Mouse (Mus musculus) left cerebral cortex, adult 11 months (tissue): Measurements from ENCODE around the gene Klf7.
"Not testable (repeated sequence)": the region's sequence is repeated elsewhere in the genome, so short reads cannot be mapped to it uniquely, and the experiment has no call there.

ENCODE experiments used
- DNase-seq: peaks from one replicate; pipeline ENCODE4 v3.0.0; 2022; ENCODE audit warnings: low spot score

The Klf7 gene

DNA sequence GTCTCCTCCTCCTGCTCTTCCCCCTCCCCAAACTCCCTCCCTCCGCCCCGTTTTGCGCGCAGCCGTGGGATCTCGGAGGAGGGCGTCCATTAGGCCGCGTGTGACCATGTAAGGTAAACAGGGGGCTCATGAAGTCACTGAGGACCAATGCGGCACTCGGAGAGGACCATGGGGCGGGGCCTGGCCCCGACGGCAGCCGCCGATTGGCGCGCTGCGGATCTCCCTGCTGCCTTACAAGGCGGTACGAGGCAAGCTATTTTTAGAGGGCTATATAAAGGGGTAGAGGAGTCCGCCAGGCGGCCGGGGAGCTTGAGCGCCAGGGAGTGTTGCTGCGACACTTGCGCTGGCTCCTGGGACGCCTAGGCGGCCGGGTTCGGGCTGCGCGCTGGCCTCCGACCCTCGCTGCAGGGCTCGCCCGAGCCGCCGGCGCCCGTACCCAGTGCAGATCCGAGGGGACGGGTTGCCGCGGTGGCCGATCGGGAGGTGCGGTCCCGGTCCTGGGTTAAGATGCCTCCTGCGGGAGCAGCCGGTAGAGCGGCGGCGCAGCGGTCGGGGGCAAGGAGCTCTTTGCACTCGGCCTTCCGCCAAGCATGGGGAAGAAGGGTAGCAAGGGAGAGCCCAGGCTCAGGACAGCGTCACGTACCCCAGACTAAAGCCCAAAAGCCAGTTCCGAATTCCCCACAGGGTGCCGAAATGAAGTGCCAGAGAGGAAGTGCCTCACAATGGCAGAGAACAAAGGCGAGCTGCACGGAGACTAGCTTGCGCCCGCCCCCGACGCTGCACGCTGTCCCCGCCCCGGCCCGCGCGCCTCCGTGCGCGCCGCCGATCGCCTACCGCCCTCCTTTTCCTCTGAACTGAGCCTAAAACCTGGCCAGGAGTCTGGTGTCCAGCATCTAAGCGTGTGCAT lies at the start of gene Klf7:
Gene Klf7 (minus strand): TSS at position 724 of the 907 bp plus-strand sequence.
- DNase-seq, result peak; percentile 99

DNA sequence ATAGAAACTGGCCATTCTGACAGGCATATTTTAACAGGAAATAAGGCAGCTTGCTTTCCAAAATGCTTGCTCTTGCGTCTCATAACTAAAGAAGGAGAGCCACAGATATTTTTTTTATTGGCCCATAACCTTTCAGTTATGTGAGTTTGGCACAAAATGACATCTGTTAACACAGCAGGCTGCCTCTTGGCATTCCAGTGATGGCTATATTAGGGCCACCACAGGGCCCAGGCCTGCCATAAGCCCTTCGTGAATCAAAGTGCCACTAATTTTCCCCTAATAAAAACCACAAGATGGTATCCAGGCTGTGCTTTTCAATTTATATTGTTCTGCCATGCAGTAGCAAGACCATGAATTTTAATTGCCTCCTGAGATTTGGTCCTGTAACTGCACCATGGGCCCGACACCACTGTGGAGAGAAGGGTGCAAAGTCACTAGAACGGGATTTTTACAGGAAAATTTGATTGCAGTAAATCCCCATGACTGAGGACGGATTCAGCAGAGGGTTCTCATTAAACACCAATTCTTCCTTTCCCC lies 42.5 kb upstream of the Klf7 start:
- no peak for DNase-seq

DNA sequence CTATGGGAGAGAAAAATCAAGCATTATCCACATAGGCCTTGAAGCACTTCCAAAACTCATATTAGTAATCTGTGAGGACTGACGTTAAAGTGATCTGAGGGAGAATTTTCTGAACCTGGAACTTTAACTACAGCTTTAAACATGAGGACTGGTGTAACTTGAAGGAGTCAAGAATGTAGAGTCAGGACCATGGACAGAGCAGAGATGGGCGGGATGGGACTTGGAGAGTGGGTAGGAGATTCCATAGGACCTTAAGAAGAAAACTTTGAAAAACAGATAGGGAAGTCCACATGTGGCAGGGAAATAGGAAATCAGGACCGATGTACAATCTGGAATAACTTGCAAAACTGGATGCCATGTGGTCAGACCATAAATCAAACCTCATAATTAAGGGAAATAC lies 36.7 kb upstream of the Klf7 start:
- DNase-seq, result no peak

DNA sequence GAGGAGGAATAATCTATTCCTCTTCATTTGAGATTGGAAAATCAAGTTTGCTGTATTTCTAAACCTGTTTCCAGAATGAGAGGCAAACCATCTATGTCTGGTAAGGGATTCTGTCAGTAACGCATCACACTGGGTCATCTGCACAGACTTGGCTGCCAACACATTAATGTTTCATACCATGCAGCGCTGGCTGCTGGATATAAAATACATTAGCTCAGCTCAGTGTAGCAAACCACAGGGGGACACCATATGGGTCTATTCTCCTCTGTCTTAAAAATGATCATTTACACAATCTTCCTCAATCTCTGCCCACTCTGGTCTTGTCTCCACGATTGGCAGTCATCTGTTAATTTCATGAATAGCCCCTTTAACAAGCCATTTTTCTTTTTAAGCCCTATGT lies 27.1 kb upstream of the Klf7 start:
- no peak for DNase-seq

DNA sequence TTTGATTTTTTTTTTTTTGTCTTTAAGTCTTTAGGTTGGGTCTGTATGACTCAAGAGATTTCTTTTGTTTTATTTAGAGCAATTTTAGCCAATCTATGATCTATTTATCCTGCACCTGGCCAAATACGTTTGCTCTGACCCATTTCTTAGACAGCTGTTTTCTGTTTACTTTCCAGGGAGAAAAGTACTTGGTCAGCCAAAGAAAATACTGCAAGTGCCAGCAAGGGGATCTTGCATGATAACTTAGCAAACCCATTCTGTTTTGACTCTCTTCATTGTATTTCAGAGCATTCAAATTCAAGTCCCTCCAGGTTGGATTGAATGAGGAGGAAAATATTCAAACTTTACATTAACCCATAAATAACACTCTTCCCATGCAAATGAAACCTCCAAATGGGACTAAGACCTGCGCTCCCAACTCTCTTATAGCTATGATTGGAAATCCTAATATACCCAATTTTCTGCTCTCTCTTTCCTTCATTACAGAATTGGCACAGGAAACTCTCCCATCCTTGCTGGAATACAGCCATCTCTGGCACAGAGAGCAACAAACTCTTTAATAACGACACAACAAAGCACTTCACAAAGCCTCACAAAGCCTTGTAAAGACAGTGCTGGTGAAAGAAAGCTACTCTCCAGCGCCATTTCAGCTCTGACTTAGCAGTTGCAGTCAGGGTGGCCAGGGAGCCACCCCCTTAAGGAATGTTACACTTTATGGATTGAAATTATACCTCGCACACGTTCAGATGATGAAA lies 20.8 kb upstream of the Klf7 start:
- no peak for DNase-seq

DNA sequence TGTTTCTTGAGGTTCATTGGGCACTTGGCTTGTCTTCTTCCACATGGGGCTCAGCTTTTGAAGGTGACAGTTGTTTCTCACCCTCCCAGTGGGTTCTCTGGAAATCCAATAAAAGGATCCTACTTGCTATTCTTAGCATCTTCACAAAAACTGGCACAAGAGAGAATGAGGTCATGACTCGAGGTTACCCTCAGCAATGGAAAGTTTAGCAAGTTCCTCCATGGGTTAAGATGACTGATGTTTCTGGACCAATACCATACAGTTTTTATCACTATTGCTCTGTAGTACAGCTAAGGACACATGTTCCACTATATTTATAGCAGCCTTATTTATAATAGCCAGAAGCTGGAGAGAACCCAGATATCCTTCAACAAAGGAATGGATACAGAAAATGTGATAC lies 12.4 kb upstream of the Klf7 start:
- DNase-seq, result no peak

DNA sequence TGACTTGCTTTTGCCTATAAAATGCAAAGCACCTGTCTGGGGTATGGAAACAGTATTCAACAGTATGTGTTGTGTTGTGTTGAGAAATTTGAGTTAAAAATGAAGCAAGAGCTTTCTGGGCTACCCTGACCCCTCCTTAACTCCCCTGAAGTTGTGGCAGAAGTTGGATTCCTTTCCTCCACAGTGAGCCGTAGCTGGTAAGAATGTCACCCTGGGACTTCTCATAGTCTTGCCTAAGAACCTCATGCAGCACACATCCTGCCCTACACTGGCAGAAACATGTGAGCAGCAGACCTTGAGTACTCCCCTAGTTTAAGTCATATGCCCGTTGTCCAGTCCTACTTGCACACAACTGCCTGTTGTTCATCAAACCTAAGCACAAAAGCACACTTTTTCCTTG lies 4.7 kb upstream of the Klf7 start:
- no peak for DNase-seq

DNA sequence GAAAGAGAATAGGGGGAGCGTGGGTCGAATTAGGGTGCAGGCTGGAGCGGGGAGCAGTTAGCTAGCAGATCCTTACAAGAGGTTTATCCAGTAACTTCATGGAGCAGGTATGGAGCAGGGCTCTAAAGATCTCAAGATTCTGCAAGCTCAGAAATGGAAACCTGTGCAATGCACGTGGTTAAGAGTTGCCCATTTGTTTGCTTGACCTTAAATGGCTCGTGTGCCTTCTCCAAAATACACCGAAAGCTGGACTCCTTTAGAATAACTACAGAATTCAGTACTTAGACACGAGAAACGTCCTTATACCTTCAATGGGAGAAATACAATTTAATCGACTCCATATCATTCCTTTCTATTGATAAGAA lies 366 bp upstream of the Klf7 start:
- DNase-seq, result no peak

DNA sequence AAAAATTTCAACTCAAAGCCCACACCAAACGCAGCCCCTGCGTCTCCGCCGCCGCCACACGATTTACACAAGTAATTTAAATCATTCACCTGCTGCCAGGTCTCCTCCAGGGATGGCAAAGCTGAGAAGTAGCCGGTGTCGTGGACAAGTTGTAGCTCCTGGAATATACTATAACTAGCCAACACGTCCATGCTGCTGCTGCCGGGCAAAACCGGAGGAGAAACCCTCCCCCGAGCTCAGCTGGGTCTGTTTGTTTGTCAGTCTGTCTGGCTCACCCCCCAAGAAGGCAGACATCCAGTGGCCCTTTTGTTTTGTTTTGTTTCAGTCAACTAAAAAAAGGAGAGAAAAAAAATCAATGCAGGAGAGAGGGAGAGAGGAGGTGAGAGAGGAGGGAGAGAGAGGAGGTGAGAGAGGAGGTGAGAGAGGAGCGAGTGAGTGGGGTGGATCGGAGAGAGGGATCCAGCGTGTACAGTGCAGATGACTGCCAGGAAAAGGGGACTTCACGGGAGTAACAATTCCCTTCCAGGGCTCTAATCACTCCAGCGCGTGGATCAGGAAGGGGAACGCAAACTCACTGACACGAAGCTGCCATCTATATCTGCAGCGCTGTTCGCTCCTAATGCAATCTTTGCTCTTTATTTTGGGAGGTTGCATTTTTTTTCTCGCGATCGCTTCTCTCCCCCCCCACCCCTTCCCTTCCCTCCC lies 1.1 kb downstream of the Klf7 start:
- DNase-seq, result peak; percentile 53

DNA sequence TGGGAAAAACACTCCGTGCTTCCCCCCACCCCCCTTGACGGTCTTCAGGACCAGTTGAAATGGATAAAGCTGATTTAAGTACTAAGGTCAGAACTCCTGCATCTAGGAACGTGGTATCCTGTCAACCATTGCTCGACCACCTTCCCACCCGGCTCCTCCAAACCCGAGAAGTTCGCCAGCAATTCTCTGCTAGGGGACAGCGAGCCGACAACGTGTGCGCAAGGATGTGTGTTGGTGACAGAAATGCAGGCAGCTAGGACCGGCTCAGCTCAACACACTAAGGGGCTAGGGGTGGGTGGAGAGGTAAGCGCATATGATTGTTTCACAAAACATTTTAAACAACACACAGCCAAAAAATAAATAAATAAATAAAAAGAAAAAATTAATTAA lies 1.7 kb downstream of the Klf7 start:
- no peak for DNase-seq

DNA sequence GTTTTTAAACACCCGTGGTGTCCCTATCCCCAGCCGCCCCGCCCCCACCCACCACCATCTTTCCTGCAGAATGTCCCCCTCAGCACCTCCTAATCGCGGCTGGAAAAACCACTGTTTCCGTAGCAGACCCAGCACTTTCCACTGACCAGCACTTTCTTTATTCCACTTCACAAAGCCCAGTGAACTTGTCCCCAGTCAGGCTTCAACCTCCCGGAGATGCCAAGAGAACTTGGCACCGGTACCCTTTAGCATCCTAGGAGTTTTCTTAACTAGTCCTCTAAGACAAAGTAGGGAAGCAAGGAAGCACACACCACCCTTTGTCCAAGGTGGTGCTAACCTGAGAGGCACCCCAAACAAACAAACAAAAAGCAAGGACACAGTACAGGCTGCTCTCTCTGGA lies 2.2 kb downstream of the Klf7 start:
- DNase-seq, result no peak

DNA sequence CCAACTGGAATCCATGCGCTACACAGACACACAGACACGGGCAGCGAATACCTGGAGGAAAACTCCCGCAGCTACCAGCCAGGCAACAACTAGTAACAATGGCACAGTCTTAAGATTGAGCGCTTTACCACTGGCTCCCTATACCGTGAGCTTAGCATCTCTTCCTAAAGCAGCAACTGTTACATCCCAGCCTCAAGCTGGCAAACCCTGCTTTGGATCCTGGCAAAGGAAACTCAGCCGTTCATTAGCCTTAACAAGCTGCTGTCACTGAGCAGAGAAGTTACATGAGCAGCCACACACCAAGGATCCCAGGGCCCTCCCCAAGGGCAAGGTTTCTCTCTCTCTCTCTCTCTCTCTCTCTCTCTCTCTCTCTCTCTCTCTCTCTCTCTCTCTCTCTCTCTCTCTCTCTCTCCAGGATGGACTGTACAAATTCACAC lies 2.7 kb downstream of the Klf7 start:
- DNase-seq, result no peak

DNA sequence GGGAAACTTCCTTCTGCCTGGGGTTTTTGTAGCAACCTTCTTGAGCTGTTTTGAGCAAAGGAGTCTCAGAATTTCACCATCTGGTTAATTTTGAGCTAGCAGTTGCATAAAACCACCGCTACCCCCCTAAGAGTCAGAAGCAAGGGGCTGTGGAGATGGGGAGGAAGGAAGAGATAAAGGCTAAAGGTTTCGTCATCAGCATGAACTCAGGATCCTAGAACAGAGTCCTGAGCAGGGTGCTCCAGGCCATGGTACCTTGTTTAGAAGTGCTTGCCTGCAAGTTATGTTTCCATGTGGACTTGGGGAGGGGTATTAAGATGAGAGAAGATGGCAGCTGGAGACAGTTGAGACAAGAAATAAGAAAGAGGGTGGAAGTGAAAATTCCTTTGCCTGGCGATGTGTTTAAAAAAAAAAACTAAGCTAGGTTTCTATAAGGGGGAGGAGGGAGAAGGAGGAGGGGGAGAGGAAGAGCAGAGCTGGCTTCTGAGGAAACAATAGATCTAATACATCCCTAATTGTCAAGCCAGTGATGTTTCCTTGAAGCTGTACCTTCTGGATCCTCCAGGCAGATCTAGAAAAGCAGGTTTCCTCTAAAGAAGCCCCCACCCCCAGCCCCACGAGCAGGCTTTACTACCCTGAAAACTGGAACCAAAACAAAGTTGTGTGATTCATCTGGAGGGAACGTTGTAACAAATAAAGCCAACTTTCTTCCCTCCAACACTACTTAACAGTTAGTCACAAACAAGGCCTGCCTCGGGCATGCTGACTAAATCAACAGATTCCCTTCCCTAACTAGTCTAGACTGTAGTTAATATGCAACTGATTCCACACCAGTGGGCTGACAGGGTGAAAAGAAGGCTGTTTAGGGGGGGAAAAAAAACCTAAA lies 3.6 kb downstream of the Klf7 start:
- no peak for DNase-seq

DNA sequence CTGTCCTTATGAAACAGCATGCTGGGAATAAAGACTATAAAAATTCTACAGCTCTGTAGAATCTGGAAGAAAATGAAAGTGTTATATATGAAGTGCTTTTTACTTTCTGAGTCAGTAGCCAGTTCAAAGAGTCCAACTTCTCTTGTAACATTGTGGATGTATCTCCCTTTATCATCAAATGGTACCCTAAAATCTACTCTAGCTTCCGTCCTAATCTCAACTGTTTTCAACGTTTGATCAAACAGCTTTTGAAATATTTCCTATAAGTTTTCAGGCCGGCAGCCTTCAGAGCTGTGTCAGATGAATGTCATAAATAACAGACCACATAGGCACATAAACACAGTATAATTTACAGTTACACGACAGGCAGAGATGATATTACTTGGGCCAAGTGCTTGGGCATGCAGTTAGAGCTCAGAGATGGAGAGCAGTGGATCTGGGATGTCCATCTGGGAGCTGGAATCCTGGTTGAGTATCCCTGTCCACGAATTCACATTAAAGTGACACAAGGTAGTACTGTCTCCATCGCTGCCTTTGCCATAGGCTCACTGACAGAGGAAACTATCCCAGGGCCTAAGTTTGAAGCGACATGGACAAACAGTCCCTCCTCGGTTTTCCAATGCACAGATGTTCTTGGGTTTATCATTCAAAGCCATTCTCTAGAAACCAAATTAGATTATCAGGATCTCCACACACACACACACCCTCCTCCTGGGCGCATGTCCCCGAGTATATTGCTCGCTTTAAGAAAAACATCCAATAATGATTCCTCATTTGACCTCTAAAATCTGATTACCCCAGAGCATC lies 4.4 kb downstream of the Klf7 start:
- DNase-seq, result no peak

DNA sequence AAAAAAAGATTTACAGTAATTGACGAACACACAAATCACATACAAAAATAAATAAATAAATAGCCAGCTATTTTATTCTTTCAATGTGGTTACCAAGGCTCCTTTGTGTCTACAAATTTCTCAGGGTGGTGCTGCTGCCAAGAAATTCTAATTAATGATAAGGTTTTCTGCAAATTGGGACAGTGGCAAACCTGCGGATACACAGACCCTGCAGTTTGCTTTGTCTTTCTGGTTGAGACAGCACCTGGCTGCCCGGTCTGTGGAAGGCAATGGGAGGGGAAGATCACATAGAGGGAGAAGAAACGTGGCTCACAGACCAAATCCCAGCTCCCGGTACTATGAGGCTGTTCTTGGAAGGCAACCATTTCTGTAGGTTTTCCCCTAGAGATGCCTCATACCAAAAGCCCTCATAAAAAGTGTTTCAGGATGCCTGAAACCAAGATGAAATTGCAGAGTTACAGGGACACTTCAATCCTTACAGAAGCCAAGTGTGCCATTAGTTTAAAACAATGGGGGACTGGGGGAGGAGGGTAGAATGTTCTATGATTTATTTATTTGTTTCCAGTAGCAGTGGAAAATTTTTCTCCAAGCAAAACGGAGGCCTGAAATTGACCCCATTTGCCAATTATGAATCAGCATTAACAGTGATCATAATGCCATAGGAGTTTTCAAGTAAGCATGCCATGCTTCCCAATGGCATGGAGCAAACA lies 5.2 kb downstream of the Klf7 start:
- DNase-seq, result no peak

DNA sequence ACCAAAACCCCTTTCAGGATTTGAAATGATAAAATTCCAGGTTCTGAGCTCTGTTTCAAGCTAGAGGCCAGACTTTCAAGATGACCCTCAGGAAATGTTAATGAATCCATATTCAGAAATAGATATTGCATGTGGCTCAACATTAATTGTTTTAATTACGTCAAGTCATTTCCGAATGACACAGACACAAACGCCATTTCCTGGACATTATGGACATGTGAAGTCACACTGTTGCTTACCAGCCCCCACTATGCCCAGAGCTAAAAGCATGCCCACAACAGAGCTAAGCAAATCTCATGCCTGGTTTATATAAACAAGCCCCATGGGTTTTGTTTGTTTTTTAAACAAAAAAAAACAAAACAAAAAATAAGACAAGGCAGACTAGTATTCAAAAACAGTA lies 7.5 kb downstream of the Klf7 start:
- no peak for DNase-seq

DNA sequence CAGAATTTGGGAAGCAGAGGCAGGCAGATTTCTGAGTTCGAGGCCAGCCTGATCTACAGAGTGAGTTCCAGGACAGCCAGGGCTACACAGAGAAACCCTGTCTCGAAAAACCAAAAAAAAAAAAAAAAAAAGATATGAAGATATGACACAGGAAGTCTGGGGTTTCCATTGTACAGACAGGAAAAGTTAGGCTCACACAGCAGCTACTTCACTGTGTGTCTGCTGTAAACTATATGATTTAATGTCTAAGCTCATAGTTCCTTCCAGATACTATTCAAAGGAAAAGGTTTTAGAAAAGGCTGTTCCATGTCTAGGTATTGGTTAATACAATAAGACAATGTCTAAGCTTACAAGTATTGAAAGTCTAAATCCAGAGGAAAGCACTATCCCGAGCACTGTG lies 13.4 kb downstream of the Klf7 start:
- DNase-seq, result not testable (repeated sequence)

DNA sequence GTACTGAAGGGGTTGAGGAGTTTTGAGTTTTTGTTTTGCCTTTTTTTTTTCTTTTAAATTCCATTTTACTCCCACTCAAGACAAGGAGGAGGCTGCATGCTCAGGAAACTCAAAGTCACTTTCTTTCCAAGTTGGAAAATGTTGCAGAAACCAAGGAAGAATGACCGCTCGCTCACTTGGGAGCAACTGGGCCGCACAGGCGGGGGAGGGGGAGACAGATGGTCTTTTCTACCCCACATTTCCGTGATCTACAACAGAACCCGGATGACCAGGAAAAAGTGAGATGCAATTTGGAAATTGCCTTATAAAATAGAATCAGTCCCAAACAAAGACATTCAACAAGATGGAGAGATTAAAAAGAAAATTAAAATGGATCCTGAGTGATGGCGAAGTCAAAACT lies 14.6 kb downstream of the Klf7 start:
- no peak for DNase-seq

DNA sequence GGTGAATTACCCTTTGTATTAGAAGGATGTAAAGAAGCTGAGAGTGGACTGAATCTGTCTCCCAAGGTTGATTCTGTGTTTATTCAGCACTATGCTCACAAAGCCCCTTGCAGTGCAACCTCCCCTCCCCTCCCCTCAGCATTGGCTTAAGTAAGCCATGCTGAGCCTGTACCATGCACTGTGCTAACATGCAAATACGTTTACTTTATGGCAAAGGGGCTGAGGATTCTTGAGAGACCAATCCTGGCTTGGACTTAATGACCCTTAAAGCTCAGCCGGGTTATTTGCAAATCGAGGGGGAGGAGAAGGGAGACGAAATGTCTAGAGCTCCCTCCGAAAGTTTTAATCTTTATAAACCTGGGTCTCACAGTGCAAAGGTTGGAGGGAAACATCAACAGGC lies 16.0 kb downstream of the Klf7 start:
- no peak for DNase-seq

DNA sequence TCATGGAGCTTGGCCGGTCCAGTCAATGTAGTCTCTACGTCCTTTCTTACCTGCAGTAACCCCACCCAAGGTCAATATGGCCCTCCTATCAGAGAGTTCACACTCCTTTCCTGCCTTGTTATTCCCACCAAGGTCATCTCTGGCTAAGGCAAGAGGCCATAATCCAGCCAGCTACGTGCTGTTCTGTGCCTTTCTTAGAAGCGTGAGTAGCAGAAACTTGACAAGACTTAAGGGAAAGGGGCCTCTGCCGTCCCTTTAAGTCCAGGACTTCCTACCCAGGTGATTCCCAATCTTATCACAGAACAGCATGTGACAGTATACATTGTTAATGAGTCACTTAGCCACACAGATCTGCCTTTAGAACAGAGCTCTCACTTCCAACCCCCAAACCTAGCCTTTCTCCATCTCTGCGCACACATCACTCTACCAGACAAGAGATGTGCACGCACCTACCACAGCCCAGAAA lies 16.9 kb downstream of the Klf7 start:
- DNase-seq, result no peak
